Mouse (Mus musculus) heart, embryonic 11.5 days (tissue): ENCODE results near the gene Arl6ip1. TPM values are rescaled to one million over a fixed set of nuclear protein-coding genes. Genes with fewer than 3 reads are reported as not detected.
A peak's percentile ranks its signal among the peaks of the same experiment; 100 is the strongest.

Experiments used
- ATAC-seq: fragments of 200-750 bp; cut with Nextera tagmentation; replicated peaks from 2 replicates; pipeline ENCODE4 v1.8.0; 2017; ENCODE audit warnings: moderate library complexity; ENCODE audit not compliant: insufficient number of reproducible peaks, low FRiP score, low TSS enrichment
- H3K27ac ChIP-seq: fragments of 300-500 bp; sonication (generic); 2 replicates; pipeline ENCODE4 v1.5.1; 2014; ENCODE audit warnings: mild to moderate bottlenecking, low read depth, low read length
- H3K27me3 ChIP-seq: fragments of 300-500 bp; sonication (generic); 2 replicates; pipeline ENCODE4 v1.6.1; 2014; ENCODE audit warnings: mild to moderate bottlenecking, low read length, mixed read lengths; ENCODE audit not compliant: control insufficient read depth, insufficient read depth
- H3K36me3 ChIP-seq: fragments of 300-500 bp; sonication (generic); 2 replicates; pipeline ENCODE4 v1.6.1; 2014; ENCODE audit warnings: mild to moderate bottlenecking, low read length, moderate library complexity, mixed read lengths; ENCODE audit not compliant: control insufficient read depth, insufficient read depth
- H3K4me1 ChIP-seq: fragments of 300-500 bp; sonication (generic); 2 replicates; pipeline ENCODE4 v1.6.1; 2014; ENCODE audit warnings: low read length; ENCODE audit not compliant: control insufficient read depth, insufficient read depth
- H3K4me2 ChIP-seq: fragments of 300-500 bp; sonication (generic); 2 replicates; pipeline ENCODE4 v1.6.1; 2014; ENCODE audit warnings: mild to moderate bottlenecking, moderate library complexity
- H3K4me3 ChIP-seq: fragments of 300-500 bp; sonication (generic); 2 replicates; pipeline ENCODE4 v1.5.1; 2014; ENCODE audit warnings: low read depth, low read length
- H3K9ac ChIP-seq: fragments of 300-500 bp; sonication (generic); 2 replicates; pipeline ENCODE4 v1.6.1; 2014; ENCODE audit warnings: mild to moderate bottlenecking, low read depth, low read length, moderate library complexity
- H3K9me3 ChIP-seq: fragments of 300-500 bp; sonication (generic); replicated peaks from 2 replicates; pipeline ENCODE4 v1.6.1; 2016; ENCODE audit warnings: low read length; ENCODE audit not compliant: control insufficient read depth
- WGBS: fragments of 180-500 bp; shearing (Covaris S2); extraction: QIAGEN DNeasy Blood & Tissue Kit; methylation state at CpG from one replicate; pipeline ENCODE4 v1.1.7; 2014; ENCODE audit not compliant: insufficient replicate concordance; 5-methylcytosine and 5-hydroxymethylcytosine counted together
- polyA plus RNA-seq: library from polyadenylated mRNA; unstranded; fragments of >200 nt; fragmentation: Nextera tagmentation; extraction: Ambion mirVana; gene quantifications from 2 replicates; pipeline ENCODE4 v1.2.1, GENCODE M21; 2014

Gene Arl6ip1
- polyA plus RNA-seq, 1 experiment from 2014 or later = 259 TPM

DNA sequence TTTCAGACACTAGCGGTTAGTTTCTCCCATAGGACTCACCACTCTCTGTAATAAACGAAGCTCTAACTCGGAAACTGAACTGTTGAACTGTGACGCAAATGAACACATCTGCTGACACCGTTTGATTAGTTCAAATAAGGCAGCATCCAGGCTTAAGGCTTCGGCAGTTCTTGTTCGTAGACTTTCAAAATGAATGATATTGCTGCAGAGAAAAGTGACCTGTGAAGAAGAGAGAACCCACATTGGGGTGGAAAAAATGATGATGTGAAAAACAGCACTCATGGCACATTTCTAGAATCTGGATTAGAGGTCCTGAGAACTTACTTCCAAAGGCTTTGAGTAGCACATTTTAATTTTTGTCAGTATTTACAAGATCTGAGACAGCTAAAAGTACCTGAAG, 11.8 kb upstream of the Arl6ip1 start:
- H3K27me3 ChIP-seq = no peaks in the 10 kb centered on the region
- no peaks in the 10 kb centered on the region for H3K9me3 ChIP-seq
- H3K27ac ChIP-seq = no peak overlapping the region
- H3K4me3 ChIP-seq = no peak overlapping the region
- no peaks in the 10 kb centered on the region for H3K4me1 ChIP-seq
- no peak overlapping the region for H3K9ac ChIP-seq
- peaks cover 18% of the 10 kb centered on the region for H3K36me3 ChIP-seq
- no peak for ATAC-seq
- whole genome bisulfite sequencing = 96% methylated on average over 7 of the region's 7 CpGs
- H3K4me2 ChIP-seq = no peak overlapping the region

DNA sequence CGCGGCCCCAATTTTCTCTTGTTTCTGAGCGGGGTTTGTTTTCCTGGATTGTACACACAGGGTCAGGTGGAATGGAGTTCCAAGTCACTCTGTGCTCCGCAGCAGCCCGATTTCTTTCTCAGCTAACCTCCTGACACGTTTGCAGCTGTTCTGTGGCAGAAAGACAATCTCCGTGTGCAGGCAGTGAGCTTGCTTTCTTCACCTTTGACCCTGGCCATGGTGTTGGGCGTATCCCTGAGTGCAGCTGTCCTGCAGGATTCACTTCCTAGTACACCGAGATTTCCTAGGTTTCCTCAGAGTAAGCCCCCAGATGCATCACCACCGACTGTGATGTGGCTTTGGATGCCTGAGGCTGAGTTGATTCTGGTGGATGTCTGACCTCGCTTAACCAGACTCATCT, 5.7 kb upstream of the Arl6ip1 start:
- Histone ChIP-seq H3K9ac (no peak overlapping the region), H3K27ac (no peak overlapping the region), H3K9me3 (no peaks in the 10 kb centered on the region), H3K4me3 (no peak overlapping the region), H3K27me3 (no peaks in the 10 kb centered on the region), H3K4me2 (no peak overlapping the region), H3K36me3 (peaks cover 13% of the 10 kb centered on the region; the same call in 1 of the 2 replicates), H3K4me1 (peaks cover 3% of the 10 kb centered on the region; the same call in 1 of the 2 replicates)
- no peak for ATAC-seq
- WGBS = 91% methylated on average over 11 of the region's 11 CpGs

DNA sequence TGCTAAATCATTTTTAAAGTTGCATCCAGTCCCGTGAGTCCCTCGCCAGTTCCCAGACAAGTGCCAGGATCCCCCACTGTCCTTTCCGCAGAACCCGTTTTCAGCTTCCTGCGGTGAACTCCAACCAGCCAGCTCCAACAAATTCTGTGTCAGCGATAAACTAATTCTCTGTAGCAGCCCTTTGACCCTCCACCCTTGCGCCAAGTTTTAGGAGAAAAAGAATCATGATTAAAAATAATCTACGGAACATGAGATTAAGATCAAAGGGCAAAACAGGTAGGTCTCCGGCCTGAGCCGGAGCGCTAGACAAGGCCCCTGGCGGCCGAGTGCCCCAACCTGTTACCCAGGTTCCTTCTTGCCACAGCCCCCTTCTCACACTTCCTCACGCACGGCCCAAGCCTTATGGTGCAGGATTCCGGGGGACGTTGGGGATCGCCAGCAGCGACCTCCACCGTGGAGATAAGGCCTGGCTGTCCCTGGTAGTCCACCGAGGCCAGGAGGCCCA, 485 bp downstream of the Arl6ip1 start:
- H3K27me3 ChIP-seq = no peaks in the 10 kb centered on the region

DNA sequence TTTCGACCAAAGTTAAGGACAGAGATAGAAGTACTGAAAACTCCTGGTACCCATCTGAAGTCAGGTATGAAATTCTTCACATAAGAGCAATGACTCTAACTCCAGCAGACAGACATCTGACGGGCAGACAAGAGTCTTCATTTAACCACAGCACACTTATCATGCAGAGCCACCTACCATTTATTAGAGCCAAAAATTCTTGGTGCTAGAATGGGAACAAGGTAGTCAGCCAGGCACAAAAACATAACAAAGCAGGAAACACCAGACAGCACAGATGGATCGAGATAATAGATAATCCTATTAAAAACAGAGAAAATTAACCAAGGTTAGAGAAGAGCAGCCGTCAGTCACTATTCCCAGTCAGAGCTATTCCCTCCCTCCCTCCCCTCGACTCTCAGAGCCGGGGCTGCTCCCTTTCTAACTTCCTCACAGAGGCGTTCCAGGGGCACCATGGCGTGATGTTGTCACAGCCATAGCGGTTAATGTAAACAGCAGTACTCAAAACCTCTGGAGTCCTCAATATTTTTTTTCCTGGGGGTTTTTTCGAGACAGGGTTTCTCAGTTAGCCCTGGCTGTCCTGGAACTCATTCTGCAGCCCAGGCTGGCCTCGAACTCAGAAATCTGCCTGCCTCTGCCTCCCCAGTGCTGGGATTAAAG, 3.1 kb downstream of the Arl6ip1 start:
- Histone ChIP-seq H3K9ac (no peak overlapping the region), H3K4me1 (peaks cover 18% of the 10 kb centered on the region), H3K27ac (no peak overlapping the region), H3K27me3 (no peaks in the 10 kb centered on the region), H3K4me3 (no peak overlapping the region), H3K9me3 (no peaks in the 10 kb centered on the region), H3K4me2 (no peak overlapping the region), H3K36me3 (peaks cover 10% of the 10 kb centered on the region; the same call in 1 of the 2 replicates)
- no peak for ATAC-seq
- WGBS = 73% methylated on average over 11 of the region's 11 CpGs

More for the DNA sequence above, 485 bp downstream of the Arl6ip1 start:
- Histone ChIP-seq H3K4me1 (peaks cover 18% of the 10 kb centered on the region), H3K4me3 (peak overlapping the region; percentile 71), H3K9ac (peak overlapping the region; percentile 93), H3K27ac (peak overlapping the region; percentile 91), H3K9me3 (no peaks in the 10 kb centered on the region), H3K4me2 (peak overlapping the region; percentile 78), H3K36me3 (peaks cover 4% of the 10 kb centered on the region; the same call in 1 of the 2 replicates)
- under 1% methylated on average over 21 of the region's 21 CpGs for WGBS
- ATAC-seq = peak; percentile 66

GRCm38 (mm10) chr7:118125736-118126135, 3.7 kb downstream of the Arl6ip1 start:
- H3K27ac ChIP-seq = no peak overlapping the region
- H3K4me1 ChIP-seq = peaks cover 18% of the 10 kb centered on the region
- ATAC-seq = no peak
- peaks cover 14% of the 10 kb centered on the region for H3K36me3 ChIP-seq
- no peak overlapping the region for H3K4me3 ChIP-seq
- no peaks in the 10 kb centered on the region for H3K9me3 ChIP-seq
- no peaks in the 10 kb centered on the region for H3K27me3 ChIP-seq
- H3K4me2 ChIP-seq = no peak overlapping the region
- H3K9ac ChIP-seq = no peak overlapping the region

DNA sequence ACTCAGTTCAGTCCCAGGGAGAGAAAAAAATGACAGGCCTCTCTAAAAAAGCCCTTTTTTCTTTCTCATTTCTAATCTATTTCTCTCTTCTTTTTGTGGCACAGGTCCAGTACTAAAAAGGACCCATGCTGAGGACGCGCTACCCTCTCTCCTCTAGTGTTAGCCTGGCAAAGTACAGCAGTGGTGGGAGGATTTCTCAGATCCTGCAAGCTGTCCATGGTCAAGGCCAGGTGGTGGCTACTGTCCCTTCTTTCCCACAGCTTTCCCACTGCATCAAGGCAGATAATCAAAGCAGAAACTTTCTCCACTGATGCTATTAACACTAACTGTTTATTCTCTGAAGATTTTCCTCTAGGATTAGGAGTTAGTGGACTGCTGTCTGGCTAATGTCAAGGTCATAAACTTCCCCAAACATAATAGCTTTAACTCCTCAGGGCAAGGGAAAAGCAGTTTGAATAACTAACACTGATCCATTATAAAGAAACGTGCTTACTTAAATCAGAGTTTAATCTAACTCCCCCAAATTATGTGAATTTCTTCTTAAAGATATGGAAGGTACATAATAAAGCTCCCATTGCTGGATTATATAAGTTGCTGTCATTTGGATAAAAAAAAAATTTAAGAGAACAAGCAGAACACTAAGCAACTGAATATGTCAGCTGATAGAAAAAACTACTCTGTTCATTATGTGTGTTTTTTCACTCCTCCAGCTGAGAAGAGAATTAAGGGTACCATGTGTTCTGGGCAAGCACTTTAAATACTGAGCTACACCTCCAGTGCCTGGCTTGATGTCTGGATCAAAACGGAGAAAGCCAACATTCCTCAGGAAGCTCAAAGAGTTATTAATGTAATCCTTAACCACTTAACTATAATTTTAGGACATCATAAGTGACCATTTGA, 5.7 kb downstream of the Arl6ip1 start:
- WGBS = 90% methylated on average over 4 of the region's 4 CpGs
- H3K9ac ChIP-seq = no peak overlapping the region

DNA sequence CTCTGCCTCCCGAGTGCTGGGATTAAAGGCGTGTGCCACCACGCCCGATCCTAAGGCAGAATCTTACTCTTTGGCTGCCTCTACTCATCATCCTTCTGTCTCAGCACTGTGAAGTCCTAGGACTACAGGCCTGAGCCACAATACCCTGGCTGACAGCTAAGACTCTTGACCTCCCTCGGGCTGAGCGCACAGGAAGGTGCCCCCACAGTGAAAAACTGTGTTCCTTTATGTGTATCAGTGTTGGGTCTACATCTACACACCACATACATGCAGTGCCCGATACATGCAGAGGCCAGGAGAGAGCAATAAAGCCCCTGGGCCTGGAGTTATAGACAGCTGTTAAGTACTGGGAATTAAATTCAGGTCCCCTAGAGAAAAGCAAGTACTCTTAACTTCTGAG, 7.2 kb downstream of the Arl6ip1 start:
- Histone ChIP-seq H3K4me2 (no peak overlapping the region), H3K4me3 (no peak overlapping the region), H3K4me1 (peaks cover 4% of the 10 kb centered on the region), H3K36me3 (peaks cover 29% of the 10 kb centered on the region), H3K27me3 (no peaks in the 10 kb centered on the region), H3K9me3 (no peaks in the 10 kb centered on the region), H3K9ac (no peak overlapping the region), H3K27ac (no peak overlapping the region)
- ATAC-seq = no peak
- 95% methylated on average over 7 of the region's 7 CpGs for WGBS

More for the DNA sequence above, 5.7 kb downstream of the Arl6ip1 start:
- no peak overlapping the region for H3K4me3 ChIP-seq
- peaks cover 13% of the 10 kb centered on the region for H3K4me1 ChIP-seq
- peaks cover 29% of the 10 kb centered on the region for H3K36me3 ChIP-seq
- no peak for ATAC-seq
- no peak overlapping the region for H3K4me2 ChIP-seq
- no peaks in the 10 kb centered on the region for H3K9me3 ChIP-seq
- no peaks in the 10 kb centered on the region for H3K27me3 ChIP-seq
- no peak overlapping the region for H3K27ac ChIP-seq

DNA sequence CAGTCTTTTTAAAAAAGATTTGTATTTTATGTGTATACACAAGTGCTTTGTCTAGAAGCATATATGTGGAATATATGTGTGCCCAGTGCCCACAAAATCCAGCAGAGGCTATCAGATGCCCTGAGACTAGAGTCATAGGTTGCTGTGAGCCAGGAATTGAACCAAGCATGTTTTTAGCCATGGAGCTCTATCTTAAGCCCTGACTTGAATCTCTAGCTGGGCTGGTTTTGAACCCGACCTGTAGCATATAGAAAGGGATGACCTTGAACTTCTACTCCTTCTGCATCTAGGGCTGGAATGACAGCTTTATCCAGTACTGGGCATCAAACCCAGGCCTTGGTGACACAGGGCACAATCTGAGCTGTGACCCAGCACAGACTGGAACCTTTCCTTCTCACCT, 8.8 kb downstream of the Arl6ip1 start:
- Histone ChIP-seq H3K27ac (no peak overlapping the region), H3K36me3 (peaks cover 25% of the 10 kb centered on the region), H3K4me1 (no peaks in the 10 kb centered on the region), H3K27me3 (no peaks in the 10 kb centered on the region), H3K4me2 (no peak overlapping the region), H3K9ac (no peak overlapping the region), H3K4me3 (no peak overlapping the region), H3K9me3 (no peaks in the 10 kb centered on the region)
- WGBS = 85% methylated on average over 1 of the region's 1 CpGs
- no peak for ATAC-seq
